8 mouse cellular contexts compared by ENCODE assay signal in the genomic region with DNA sequence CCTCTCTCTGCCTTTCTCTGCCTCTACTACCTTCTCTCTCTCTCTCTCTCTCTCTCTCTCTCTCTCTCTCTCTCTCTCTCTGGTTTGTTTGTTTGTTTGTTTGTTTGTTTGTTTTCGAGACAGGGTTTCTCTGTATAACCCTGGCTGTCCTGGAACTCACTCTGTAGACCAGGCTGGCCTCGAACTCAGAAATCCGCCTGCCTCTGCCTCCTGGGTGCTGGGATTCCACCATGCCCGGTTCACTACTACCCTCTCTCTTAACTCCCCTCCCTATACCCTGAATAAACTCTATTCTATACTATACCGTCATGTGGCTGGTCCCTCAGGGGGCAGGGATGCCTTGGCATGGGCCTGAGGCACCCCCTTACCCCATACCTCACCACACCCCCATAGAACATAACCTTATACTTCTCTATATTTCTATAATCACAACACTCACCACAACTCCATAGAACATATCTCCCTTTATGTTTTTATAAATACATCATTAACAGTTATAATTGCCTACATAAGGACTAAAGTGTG. TPM values are rescaled to one million over a fixed set of nuclear protein-coding genes. Genes with fewer than 3 reads are reported as not detected.
DNase-seq lines count a peak whose midpoint lies in the region; ATAC-seq and TF ChIP-seq lines count a peak whose summit lies in the region.
"Not testable (repeated sequence)": the region's sequence is repeated elsewhere in the genome, so short reads cannot be mapped to it uniquely, and the experiment has no call there.

No protein-coding gene starts in this region.

- H3K9me3 ChIP-seq in G1E (replicated peaks); embryonic facial prominence, embryonic 15.5 days (replicated peaks); hindbrain, embryonic 13.5 days; liver, embryonic 16.5 days (replicated peaks; ENCODE audit: control insufficient read depth, low read length); midbrain, embryonic 14.5 days (ENCODE audit: control insufficient read depth, low read length); stomach, embryonic 15.5 days: not testable (repeated sequence)

- not testable (repeated sequence) for H3K9ac ChIP-seq in embryonic facial prominence, embryonic 15.5 days; stomach, embryonic 15.5 days
- peak overlapping the region; percentile 62 for H3K9ac ChIP-seq in hindbrain, embryonic 13.5 days
- peak overlapping the region; percentile 76 for H3K9ac ChIP-seq in liver, embryonic 16.5 days (ENCODE audit: low read depth, low read length)
- peak overlapping the region; percentile 74; the same call in 1 of the 2 replicates for H3K9ac ChIP-seq in midbrain, embryonic 14.5 days (replicated peaks; ENCODE audit: low read length)

- H3K27me3 ChIP-seq in G1E (ENCODE audit: insufficient read depth, low read length); embryonic facial prominence, embryonic 15.5 days; hindbrain, embryonic 13.5 days; liver, embryonic 16.5 days (ENCODE audit: control insufficient read depth, insufficient read depth, low read depth, low read length); midbrain, embryonic 14.5 days (ENCODE audit: control insufficient read depth, insufficient read depth, low read length); stomach, embryonic 15.5 days (replicated peaks): not testable (repeated sequence)

- H3K36me3 ChIP-seq in G1E (replicated peaks): peaks cover 50% of the 10 kb centered on the region
- H3K36me3 ChIP-seq in embryonic facial prominence, embryonic 15.5 days: peaks cover 34% of the 10 kb centered on the region
- H3K36me3 ChIP-seq in hindbrain, embryonic 13.5 days: peaks cover 40% of the 10 kb centered on the region
- peaks cover 40% of the 10 kb centered on the region for H3K36me3 ChIP-seq in liver, embryonic 16.5 days (ENCODE audit: control insufficient read depth, insufficient read depth)
- H3K36me3 ChIP-seq in midbrain, embryonic 14.5 days (ENCODE audit: control insufficient read depth, insufficient read depth, low read length): peaks cover 27% of the 10 kb centered on the region
- peaks cover 24% of the 10 kb centered on the region for H3K36me3 ChIP-seq in stomach, embryonic 15.5 days

- H3K4me3 ChIP-seq in G1E (ENCODE audit: low read depth, low read length): peak overlapping the region; percentile 74; the same call in 1 of the 2 replicates
- peak overlapping the region; percentile 73 for H3K4me3 ChIP-seq in embryonic facial prominence, embryonic 15.5 days (replicated peaks)
- peak overlapping the region; percentile 61 for H3K4me3 ChIP-seq in hindbrain, embryonic 13.5 days
- peak overlapping the region; percentile 89 for H3K4me3 ChIP-seq in layer of hippocampus, adult 2 months
- H3K4me3 ChIP-seq in liver, embryonic 16.5 days (ENCODE audit: low read depth, low read length): peak overlapping the region; percentile 89
- peak overlapping the region; percentile 65 for H3K4me3 ChIP-seq in midbrain, embryonic 14.5 days (replicated peaks; ENCODE audit: low read depth, low read length)
- peak overlapping the region; percentile 69; the same call in 1 of the 2 replicates for H3K4me3 ChIP-seq in stomach, embryonic 15.5 days (replicated peaks)

- H3K4me2 ChIP-seq in embryonic facial prominence, embryonic 15.5 days (replicated peaks): peak overlapping the region; percentile 55
- H3K4me2 ChIP-seq in hindbrain, embryonic 13.5 days: peak overlapping the region; percentile 55
- peak overlapping the region; percentile 87 for H3K4me2 ChIP-seq in liver, embryonic 16.5 days (ENCODE audit: low read depth, low read length)
- H3K4me2 ChIP-seq in midbrain, embryonic 14.5 days (ENCODE audit: low read length): peak overlapping the region; percentile 62
- H3K4me2 ChIP-seq in stomach, embryonic 15.5 days: peak overlapping the region; percentile 55

- WGBS in embryonic facial prominence, embryonic 15.5 days: 69% methylated on average over 5 of the region's 5 CpGs
- WGBS in hindbrain, embryonic 13.5 days: 78% methylated on average over 5 of the region's 5 CpGs
- WGBS in liver, embryonic 16.5 days (ENCODE audit: insufficient replicate concordance): 57% methylated on average over 5 of the region's 5 CpGs
- 73% methylated on average over 5 of the region's 5 CpGs for WGBS in midbrain, embryonic 14.5 days
- WGBS in stomach, embryonic 15.5 days: 65% methylated on average over 5 of the region's 5 CpGs

- TF ChIP-seq CTCF in G1E (IDR thresholded peaks at IDR 0.05; ENCODE audit: low read depth, low read length); layer of hippocampus, adult 2 months (conservative IDR thresholded peaks at IDR 0.05): not testable (repeated sequence)

- peak overlapping the region; percentile 91 for H3K27ac ChIP-seq in embryonic facial prominence, embryonic 15.5 days (replicated peaks)
- peak overlapping the region; percentile 85 for H3K27ac ChIP-seq in hindbrain, embryonic 13.5 days
- peak overlapping the region; percentile 99 for H3K27ac ChIP-seq in layer of hippocampus, adult 2 months
- peak overlapping the region; percentile 92 for H3K27ac ChIP-seq in liver, embryonic 16.5 days (ENCODE audit: low read length)
- H3K27ac ChIP-seq in midbrain, embryonic 14.5 days (replicated peaks; ENCODE audit: low read depth, low read length): peak overlapping the region; percentile 82
- peak overlapping the region; percentile 89 for H3K27ac ChIP-seq in stomach, embryonic 15.5 days

- peaks cover 41% of the 10 kb centered on the region for H3K4me1 ChIP-seq in G1E (ENCODE audit: insufficient read depth, low read depth, low read length)
- peaks cover 13% of the 10 kb centered on the region for H3K4me1 ChIP-seq in embryonic facial prominence, embryonic 15.5 days
- peaks cover 36% of the 10 kb centered on the region for H3K4me1 ChIP-seq in hindbrain, embryonic 13.5 days (replicated peaks)
- H3K4me1 ChIP-seq in liver, embryonic 16.5 days (ENCODE audit: control insufficient read depth, low read depth, low read length): peaks cover 13% of the 10 kb centered on the region
- H3K4me1 ChIP-seq in midbrain, embryonic 14.5 days (ENCODE audit: control insufficient read depth, insufficient read depth, low read length); stomach, embryonic 15.5 days: not testable (repeated sequence)

- not testable (repeated sequence) for DNase-seq in G1E (ENCODE audit: low spot score); layer of hippocampus, adult 2 months (ENCODE audit: low spot score in 2 of 2)
- peak; percentile 93 for DNase-seq in heart, adult 11 months
- peak; percentile 3 for DNase-seq in midbrain, embryonic 14.5 days

- not testable (repeated sequence) for ATAC-seq in G1E (ENCODE audit: extremely low read depth, insufficient number of reproducible peaks, low FRiP score, poor library complexity, severe bottlenecking); embryonic facial prominence, embryonic 15.5 days (ENCODE audit: insufficient number of reproducible peaks, low FRiP score, low TSS enrichment, low read depth); hindbrain, embryonic 13.5 days (ENCODE audit: low FRiP score); liver, embryonic 16.5 days (ENCODE audit: low read depth); midbrain, embryonic 14.5 days (ENCODE audit: low FRiP score, low TSS enrichment); stomach, embryonic 15.5 days (ENCODE audit: insufficient read depth, low FRiP score, low read depth)

RNA-seq across cellular contexts. Expression of gene Ensa, which starts 0.7 kb away (rescaled TPM):
- total RNA-seq in G1E (2014; fragmentation: Nextera tagmentation): 99.9 and 104 TPM in 2 replicates
- total RNA-seq in G1E (2017): 109 and 133 TPM in 2 replicates
- polyA plus RNA-seq in G1E (2012): 19.2 and 20.4 TPM in 2 replicates
- 74.8 and 77.9 TPM in 2 replicates for polyA plus RNA-seq in embryonic facial prominence, embryonic 15.5 days (2015; fragmentation: Nextera tagmentation; extraction: Ambion mirVana)
- 106 and 108 TPM in 2 replicates for polyA plus RNA-seq in hindbrain, embryonic 13.5 days (2015; fragmentation: Nextera tagmentation; extraction: Ambion mirVana)
- 100 to 1,000 TPM; 302 to 322 TPM for total RNA-seq in layer of hippocampus, adult 2 months (2021)
- polyA plus RNA-seq in liver, embryonic 16.5 days (2015; fragmentation: Nextera tagmentation; extraction: Ambion mirVana): 32.8 and 33.4 TPM in 2 replicates
- 97.0 and 103 TPM in 2 replicates for polyA plus RNA-seq in midbrain, embryonic 14.5 days (2014; fragmentation: Nextera tagmentation; extraction: Ambion mirVana)
- 65.6 and 71.0 TPM in 2 replicates for polyA plus RNA-seq in stomach, embryonic 15.5 days (2015; fragmentation: Nextera tagmentation; extraction: Ambion mirVana)

RNA-seq across cellular contexts. Expression of gene Mcl1, which starts 34.5 kb away (rescaled TPM):
- total RNA-seq in G1E (2014; fragmentation: Nextera tagmentation): 296 and 335 TPM in 2 replicates
- 263 and 280 TPM in 2 replicates for total RNA-seq in G1E (2017)
- polyA plus RNA-seq in G1E (2012): 264 and 420 TPM in 2 replicates
- polyA plus RNA-seq in embryonic facial prominence, embryonic 15.5 days (2015; fragmentation: Nextera tagmentation; extraction: Ambion mirVana): 51.8 and 55.4 TPM in 2 replicates
- polyA plus RNA-seq in hindbrain, embryonic 13.5 days (2015; fragmentation: Nextera tagmentation; extraction: Ambion mirVana): 49.3 and 54.2 TPM in 2 replicates
- 10 to 100 TPM; 49.6 to 55.2 TPM for total RNA-seq in layer of hippocampus, adult 2 months (2021)
- polyA plus RNA-seq in liver, embryonic 16.5 days (2015; fragmentation: Nextera tagmentation; extraction: Ambion mirVana): 11.1 and 14.5 TPM in 2 replicates
- 44.1 and 65.7 TPM in 2 replicates for polyA plus RNA-seq in midbrain, embryonic 14.5 days (2014; fragmentation: Nextera tagmentation; extraction: Ambion mirVana)
- polyA plus RNA-seq in stomach, embryonic 15.5 days (2015; fragmentation: Nextera tagmentation; extraction: Ambion mirVana): 54.1 and 57.7 TPM in 2 replicates

RNA-seq across cellular contexts. Expression of gene Golph3l, which starts 35.3 kb away (rescaled TPM):
- total RNA-seq in G1E (2014; fragmentation: Nextera tagmentation): 115 and 117 TPM in 2 replicates
- 72.1 and 79.0 TPM in 2 replicates for total RNA-seq in G1E (2017)
- polyA plus RNA-seq in G1E (2012): 2.3 and 2.4 TPM in 2 replicates
- polyA plus RNA-seq in embryonic facial prominence, embryonic 15.5 days (2015; fragmentation: Nextera tagmentation; extraction: Ambion mirVana): 26.3 and 26.9 TPM in 2 replicates
- polyA plus RNA-seq in hindbrain, embryonic 13.5 days (2015; fragmentation: Nextera tagmentation; extraction: Ambion mirVana): 30.6 and 32.6 TPM in 2 replicates
- total RNA-seq in layer of hippocampus, adult 2 months (2021): 10 to 100 TPM; 21.6 to 23.2 TPM
- polyA plus RNA-seq in liver, embryonic 16.5 days (2015; fragmentation: Nextera tagmentation; extraction: Ambion mirVana): 31.4 and 33.2 TPM in 2 replicates
- polyA plus RNA-seq in midbrain, embryonic 14.5 days (2014; fragmentation: Nextera tagmentation; extraction: Ambion mirVana): 34.0 and 36.9 TPM in 2 replicates
- polyA plus RNA-seq in stomach, embryonic 15.5 days (2015; fragmentation: Nextera tagmentation; extraction: Ambion mirVana): 36.5 and 39.0 TPM in 2 replicates
